Mouse (Mus musculus): ENCODE data around the gene Rnf227. TPM values are rescaled to one million over a fixed set of nuclear protein-coding genes. Genes with fewer than 3 reads are reported as not detected.
"Not testable (repeated sequence)": the region's sequence is repeated elsewhere in the genome, so short reads cannot be mapped to it uniquely, and the experiment has no call there.

Gene Rnf227
- polyA plus RNA-seq (2015; fragmentation: Nextera tagmentation; extraction: Ambion mirVana), result 72.6 and 78.8 TPM in 2 replicates

DNA sequence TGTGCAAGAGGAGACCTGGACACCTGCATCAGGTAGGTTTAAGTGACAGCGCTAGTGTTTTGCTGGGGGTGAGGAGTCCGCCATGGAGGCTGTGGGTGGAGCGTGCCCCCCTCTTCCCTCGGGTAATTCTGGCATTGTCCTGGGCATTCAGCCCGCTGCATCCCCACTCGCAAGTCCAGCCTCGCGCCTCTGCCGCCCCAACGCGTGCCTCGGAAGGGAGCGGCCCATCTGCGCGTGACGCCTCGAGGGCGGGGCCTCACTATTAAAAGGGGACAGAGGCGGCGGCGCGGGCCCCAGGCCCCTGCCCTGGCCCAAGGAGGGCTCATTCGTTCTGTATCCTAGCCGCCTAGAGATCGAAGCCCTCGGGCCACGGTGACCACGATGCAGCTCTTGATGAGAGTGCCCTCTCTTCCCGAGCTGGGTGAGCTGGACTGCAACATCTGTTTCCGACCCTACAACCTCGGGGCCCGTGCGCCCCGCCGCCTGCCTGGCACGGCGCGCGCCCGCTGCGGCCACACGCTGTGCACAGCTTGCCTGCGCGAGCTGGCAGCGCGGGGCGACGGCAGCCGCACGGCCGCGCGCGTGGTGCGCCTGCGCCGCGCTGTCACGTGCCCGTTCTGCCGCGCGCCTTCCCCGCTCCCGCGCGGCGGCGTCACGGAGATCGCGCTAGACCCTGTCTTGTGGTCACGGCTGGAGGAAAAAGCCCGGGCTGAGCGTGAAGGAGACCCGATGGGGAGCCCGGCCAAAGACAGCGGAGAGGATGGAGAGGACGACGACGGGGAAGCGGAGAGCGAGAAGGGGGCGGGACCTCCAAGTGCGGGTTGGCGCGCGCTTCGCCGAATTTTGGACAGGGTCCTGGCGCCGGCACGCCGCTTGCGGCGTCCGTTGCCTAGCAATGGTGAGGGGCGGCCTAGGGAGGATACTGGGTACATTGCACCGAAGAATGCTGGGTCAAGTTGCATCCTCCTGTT, at the start of gene Rnf227:
Rnf227 (plus strand) TSS at position 301 of the 971 bp plus-strand sequence.
- Histone ChIP-seq H3K27ac (peak within 1 kb of the TSS; percentile 87), H3K4me1 (peaks cover 22% of the 10 kb centered on the region), H3K9ac (peak within 1 kb of the TSS; percentile 73), H3K4me3 (peak within 1 kb of the TSS; percentile 54), H3K9me3 (replicated peaks) (no peaks in the 10 kb centered on the region), H3K4me2 (peak within 1 kb of the TSS; percentile 70), H3K27me3 (peaks cover 5% of the 10 kb centered on the region; the same call in 1 of the 2 replicates), H3K36me3 (ENCODE audit: poor library complexity, severe bottlenecking) (peaks cover 30% of the 10 kb centered on the region)
- WGBS, result under 1% methylated on average over 99 of the region's 99 CpGs
- peak; percentile 88 for ATAC-seq

DNA sequence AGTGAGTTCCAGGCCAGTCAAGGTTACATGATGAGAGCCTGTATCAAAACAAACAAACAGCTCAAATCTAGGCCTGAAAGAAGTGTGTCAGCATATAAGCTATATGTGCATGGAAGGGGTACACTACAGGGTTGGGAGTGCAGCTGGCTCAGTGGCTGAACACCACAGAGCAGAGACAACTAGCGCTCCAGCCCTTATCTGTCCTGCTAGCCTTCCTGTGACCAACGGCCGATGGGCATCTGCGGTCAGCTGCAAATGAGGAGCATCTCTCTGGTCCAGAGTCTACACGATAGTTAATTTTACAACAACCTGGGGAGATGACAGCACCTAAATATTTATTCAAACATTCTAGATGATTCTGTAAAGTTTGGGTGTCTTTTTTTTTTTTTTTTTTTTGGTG, 49.1 kb upstream of the Rnf227 start:
- 94% methylated on average over 5 of the region's 5 CpGs for WGBS

DNA sequence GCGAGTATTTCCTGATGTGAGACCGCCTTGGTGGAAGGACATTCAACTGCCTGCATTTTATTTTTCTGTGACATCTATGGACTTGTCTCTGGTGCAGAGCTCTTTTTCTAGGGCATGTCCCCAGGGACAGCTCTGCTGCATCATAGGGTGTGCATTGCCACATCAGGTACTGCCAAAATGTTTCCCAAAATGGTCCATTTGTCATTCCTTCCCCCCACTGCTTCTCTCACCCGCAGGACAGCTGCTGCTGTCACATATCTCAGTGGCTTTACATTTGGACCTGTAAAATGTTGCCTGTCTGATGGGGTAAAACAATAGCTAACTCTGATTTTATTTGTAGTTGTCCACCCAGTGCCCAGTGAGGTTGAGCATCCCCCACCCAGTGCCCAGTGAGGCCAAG, 45.0 kb upstream of the Rnf227 start:
- no peak overlapping the region for H3K9ac ChIP-seq
- no peak overlapping the region for H3K27ac ChIP-seq
- H3K27me3 ChIP-seq, result no peaks in the 10 kb centered on the region
- 89% methylated on average over 3 of the region's 3 CpGs for WGBS
- no peak for ATAC-seq
- no peak overlapping the region for H3K4me2 ChIP-seq
- H3K4me3 ChIP-seq, result no peak overlapping the region
- H3K9me3 ChIP-seq (replicated peaks), result no peaks in the 10 kb centered on the region
- peaks cover 31% of the 10 kb centered on the region for H3K36me3 ChIP-seq (ENCODE audit: poor library complexity, severe bottlenecking)
- H3K4me1 ChIP-seq, result no peaks in the 10 kb centered on the region

More for the DNA sequence above, 49.1 kb upstream of the Rnf227 start:
- Histone ChIP-seq H3K9me3 (replicated peaks) (no peaks in the 10 kb centered on the region), H3K4me3 (no peak overlapping the region), H3K4me1 (no peaks in the 10 kb centered on the region), H3K27ac (no peak overlapping the region), H3K9ac (no peak overlapping the region), H3K4me2 (no peak overlapping the region), H3K27me3 (no peaks in the 10 kb centered on the region), H3K36me3 (ENCODE audit: poor library complexity, severe bottlenecking) (no peaks in the 10 kb centered on the region)
- no peak for ATAC-seq

DNA sequence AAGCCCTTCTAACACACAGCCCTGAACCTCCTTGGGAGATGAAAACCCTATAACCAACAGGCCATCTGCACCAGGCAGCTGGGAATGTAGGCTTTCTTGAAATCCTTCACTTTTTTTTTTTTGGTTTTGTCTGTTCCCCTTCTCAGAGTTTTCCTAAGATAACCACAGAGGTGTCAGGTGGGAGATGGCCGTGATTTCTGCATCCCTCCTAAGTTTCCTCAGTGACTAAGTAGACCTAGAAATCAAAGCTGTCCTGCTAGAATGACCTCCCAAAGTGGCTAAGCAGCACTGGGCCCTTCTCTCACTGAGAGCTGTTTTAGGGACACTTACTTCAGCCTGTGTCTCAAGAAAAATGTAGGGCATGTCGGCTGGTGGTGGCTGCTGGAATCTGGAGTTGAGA, 42.5 kb upstream of the Rnf227 start:
- Histone ChIP-seq H3K4me1 (no peaks in the 10 kb centered on the region), H3K9ac (no peak overlapping the region), H3K36me3 (ENCODE audit: poor library complexity, severe bottlenecking) (peaks cover 54% of the 10 kb centered on the region), H3K4me2 (no peak overlapping the region), H3K27ac (no peak overlapping the region), H3K9me3 (replicated peaks) (no peaks in the 10 kb centered on the region), H3K27me3 (no peaks in the 10 kb centered on the region), H3K4me3 (no peak overlapping the region)
- no peak for ATAC-seq
- WGBS, result 95% methylated on average over 2 of the region's 2 CpGs

DNA sequence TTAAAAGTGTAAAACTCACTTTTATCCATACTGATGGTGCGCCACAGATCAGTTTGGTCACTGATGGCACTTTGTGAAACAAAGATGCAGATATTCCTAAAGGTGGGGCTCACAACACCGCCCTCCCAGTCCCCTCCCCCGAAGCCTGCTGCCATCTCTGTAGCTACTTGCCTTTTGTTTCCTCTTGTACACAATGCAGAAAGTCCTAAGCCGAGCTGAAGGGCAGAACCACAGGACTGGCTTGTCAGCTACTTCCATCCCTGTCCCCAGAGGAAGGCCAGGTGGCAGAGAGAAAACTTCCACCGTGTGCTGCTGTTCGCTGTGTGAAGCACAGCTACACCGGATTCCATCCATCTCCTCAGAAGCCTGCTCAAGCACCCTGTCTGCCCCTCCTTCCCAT, 42.0 kb upstream of the Rnf227 start:
- no peaks in the 10 kb centered on the region for H3K9me3 ChIP-seq (replicated peaks)
- no peak for ATAC-seq
- no peak overlapping the region for H3K4me2 ChIP-seq
- no peaks in the 10 kb centered on the region for H3K27me3 ChIP-seq
- H3K9ac ChIP-seq, result peak overlapping the region; percentile 0; the same call in 1 of the 2 replicates
- 62% methylated on average over 7 of the region's 7 CpGs for WGBS
- no peak overlapping the region for H3K4me3 ChIP-seq
- H3K27ac ChIP-seq, result no peak overlapping the region
- no peaks in the 10 kb centered on the region for H3K4me1 ChIP-seq
- peaks cover 58% of the 10 kb centered on the region for H3K36me3 ChIP-seq (ENCODE audit: poor library complexity, severe bottlenecking)

DNA sequence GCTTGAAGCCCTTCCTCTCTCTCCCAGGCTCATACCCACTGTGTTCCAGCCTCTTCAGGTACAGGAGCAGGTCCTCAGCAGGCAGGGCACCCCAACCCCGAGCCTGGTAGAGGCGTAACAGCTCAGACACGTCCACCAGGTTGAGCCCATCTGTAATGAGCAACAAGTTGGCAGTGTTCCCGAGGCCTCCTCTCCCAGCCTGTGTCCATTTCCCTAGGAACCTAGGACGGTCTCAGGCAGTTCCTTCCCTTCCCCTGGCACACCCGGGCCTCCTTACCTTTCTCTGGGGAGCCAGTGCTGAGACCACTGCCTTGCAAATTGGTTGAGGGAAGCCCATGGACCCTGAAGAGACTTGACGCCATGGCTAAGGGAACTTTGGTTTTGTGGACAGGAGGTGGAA, 37.4 kb upstream of the Rnf227 start:
- no peaks in the 10 kb centered on the region for H3K4me1 ChIP-seq

DNA sequence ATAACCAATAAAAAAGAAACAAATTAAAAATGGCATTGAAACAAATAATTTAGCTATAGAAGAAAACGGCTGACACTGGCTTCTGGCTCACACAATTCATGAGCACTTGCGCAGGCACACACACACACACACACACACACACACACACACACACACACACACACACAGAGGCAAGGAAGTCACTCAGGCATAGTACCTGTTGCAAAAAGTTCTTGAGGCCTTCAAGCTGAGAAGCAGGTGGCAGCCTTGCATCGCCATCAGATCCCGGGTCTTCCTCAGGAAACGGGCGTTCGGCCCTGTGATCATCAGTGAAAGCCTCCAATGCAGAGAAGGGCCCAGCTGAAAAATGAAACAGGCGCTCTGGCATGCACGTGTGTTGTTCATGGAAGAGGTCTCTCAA, 35.0 kb upstream of the Rnf227 start:
- H3K9ac ChIP-seq, result no peak overlapping the region
- H3K36me3 ChIP-seq (ENCODE audit: poor library complexity, severe bottlenecking), result peaks cover 92% of the 10 kb centered on the region
- no peak for ATAC-seq
- H3K9me3 ChIP-seq (replicated peaks), result no peaks in the 10 kb centered on the region
- no peak overlapping the region for H3K4me3 ChIP-seq
- no peaks in the 10 kb centered on the region for H3K27me3 ChIP-seq
- H3K4me2 ChIP-seq, result no peak overlapping the region
- 91% methylated on average over 9 of the region's 9 CpGs for WGBS
- H3K4me1 ChIP-seq, result no peaks in the 10 kb centered on the region
- H3K27ac ChIP-seq, result no peak overlapping the region

More for the DNA sequence above, 37.4 kb upstream of the Rnf227 start:
- WGBS, result 78% methylated on average over 7 of the region's 7 CpGs
- Histone ChIP-seq H3K27me3 (no peaks in the 10 kb centered on the region), H3K9ac (no peak overlapping the region), H3K4me2 (no peak overlapping the region), H3K27ac (no peak overlapping the region), H3K4me3 (no peak overlapping the region), H3K36me3 (ENCODE audit: poor library complexity, severe bottlenecking) (peaks cover 94% of the 10 kb centered on the region), H3K9me3 (replicated peaks) (no peaks in the 10 kb centered on the region)
- no peak for ATAC-seq

DNA sequence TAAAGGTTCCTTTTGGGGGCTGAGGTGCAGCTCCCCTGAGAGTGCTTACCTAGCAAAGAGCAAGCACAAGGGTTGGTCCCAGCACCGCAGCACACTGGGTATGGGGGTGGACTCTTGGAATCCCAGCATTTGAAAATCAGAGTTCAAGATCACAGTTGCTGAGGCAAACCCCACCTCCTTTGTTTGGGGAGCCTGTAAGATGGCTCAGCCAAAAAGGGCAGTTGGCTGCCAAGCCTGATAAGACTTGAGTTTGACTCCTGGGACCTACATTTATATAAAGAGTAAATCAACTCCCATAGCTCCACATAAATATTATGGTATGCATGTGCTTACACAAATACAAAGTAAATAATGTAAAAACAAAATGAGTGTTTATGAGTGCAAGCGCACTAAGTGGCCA, 34.2 kb upstream of the Rnf227 start:
- Histone ChIP-seq H3K9ac (no peak overlapping the region), H3K9me3 (replicated peaks) (no peaks in the 10 kb centered on the region), H3K36me3 (ENCODE audit: poor library complexity, severe bottlenecking) (peaks cover 94% of the 10 kb centered on the region), H3K27me3 (no peaks in the 10 kb centered on the region), H3K4me3 (no peak overlapping the region), H3K4me1 (no peaks in the 10 kb centered on the region), H3K27ac (no peak overlapping the region), H3K4me2 (no peak overlapping the region)
- ATAC-seq, result no peak
- 99% methylated on average over 2 of the region's 2 CpGs for WGBS

DNA sequence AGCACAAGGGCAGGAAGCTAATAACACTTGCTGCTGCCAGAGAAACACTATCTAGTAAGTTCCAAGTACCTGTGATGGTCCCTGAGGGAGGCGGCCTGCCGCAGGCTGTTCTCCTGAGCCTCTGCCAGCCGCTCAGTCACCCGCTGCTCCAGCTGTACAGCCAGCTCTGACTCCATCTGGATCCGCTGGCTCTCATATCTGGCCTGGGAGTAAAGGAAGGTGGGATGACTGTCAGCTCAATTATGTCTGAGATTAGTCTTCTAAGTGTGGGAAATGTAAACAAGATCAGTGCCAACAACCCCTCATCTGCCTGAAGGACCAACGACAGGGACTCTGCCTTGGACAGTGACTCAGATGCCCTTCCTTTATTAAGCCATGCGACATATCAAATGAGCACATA, 29.0 kb upstream of the Rnf227 start:
- Histone ChIP-seq H3K4me2 (no peak overlapping the region), H3K4me3 (no peak overlapping the region), H3K9me3 (replicated peaks) (no peaks in the 10 kb centered on the region), H3K27ac (no peak overlapping the region), H3K4me1 (no peaks in the 10 kb centered on the region), H3K9ac (peak overlapping the region; percentile 37; the same call in 1 of the 2 replicates), H3K36me3 (ENCODE audit: poor library complexity, severe bottlenecking) (peaks cover 91% of the 10 kb centered on the region), H3K27me3 (no peaks in the 10 kb centered on the region)
- ATAC-seq, result no peak
- WGBS, result 86% methylated on average over 7 of the region's 7 CpGs

DNA sequence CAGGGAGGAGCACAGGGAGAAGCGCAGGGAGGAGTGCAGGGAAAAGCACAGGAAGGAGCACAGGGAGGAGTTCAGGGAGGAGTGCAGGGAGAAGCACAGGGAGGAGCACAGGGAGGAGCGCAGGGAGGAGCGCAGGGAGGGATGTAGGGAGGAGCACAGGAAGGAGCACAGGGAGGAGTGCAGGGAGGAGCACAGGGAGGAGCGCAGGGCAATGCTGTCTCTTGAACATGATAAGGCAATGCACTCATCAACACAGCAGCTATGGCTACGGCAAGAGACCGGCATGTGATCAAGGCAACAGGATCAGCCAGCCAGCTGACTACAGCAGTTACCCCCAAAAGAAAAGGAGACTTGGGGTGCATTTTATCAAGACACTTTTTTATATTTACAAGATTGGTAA, 23.9 kb upstream of the Rnf227 start:
- ATAC-seq, result no peak
- Histone ChIP-seq H3K9me3 (replicated peaks) (no peaks in the 10 kb centered on the region), H3K27me3 (no peaks in the 10 kb centered on the region), H3K36me3 (ENCODE audit: poor library complexity, severe bottlenecking) (peaks cover 90% of the 10 kb centered on the region), H3K4me2 (no peak overlapping the region), H3K4me1 (peaks cover 8% of the 10 kb centered on the region), H3K4me3 (no peak overlapping the region), H3K27ac (no peak overlapping the region), H3K9ac (no peak overlapping the region)
- 97% methylated on average over 6 of the region's 6 CpGs for WGBS

DNA sequence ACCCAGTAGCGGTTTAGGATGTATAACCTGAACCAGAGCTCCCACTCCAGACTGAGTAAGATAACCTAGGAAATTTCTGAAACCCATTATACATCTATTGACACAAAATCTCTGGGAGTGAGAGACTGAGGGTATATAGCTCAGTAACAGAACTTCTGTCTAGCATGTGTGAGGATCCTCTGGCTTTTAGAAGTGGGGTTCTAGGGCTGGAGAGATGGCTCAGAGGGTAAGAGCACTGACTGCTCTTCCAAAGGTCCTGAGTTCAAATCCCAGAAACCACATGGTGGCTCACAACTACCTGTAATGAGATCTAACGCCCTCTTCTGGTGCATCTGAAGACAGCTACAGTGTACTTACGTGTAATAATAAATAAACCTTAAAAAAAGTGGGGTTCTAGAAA, 22.3 kb upstream of the Rnf227 start:
- not testable (repeated sequence) for H3K9me3 ChIP-seq (replicated peaks); H3K9ac ChIP-seq; H3K4me3 ChIP-seq; ATAC-seq; H3K27me3 ChIP-seq; H3K27ac ChIP-seq; H3K4me2 ChIP-seq
- H3K36me3 ChIP-seq (ENCODE audit: poor library complexity, severe bottlenecking), result peaks cover 76% of the 10 kb centered on the region
- peaks cover 24% of the 10 kb centered on the region for H3K4me1 ChIP-seq
- WGBS, result 94% methylated on average over 3 of the region's 3 CpGs

DNA sequence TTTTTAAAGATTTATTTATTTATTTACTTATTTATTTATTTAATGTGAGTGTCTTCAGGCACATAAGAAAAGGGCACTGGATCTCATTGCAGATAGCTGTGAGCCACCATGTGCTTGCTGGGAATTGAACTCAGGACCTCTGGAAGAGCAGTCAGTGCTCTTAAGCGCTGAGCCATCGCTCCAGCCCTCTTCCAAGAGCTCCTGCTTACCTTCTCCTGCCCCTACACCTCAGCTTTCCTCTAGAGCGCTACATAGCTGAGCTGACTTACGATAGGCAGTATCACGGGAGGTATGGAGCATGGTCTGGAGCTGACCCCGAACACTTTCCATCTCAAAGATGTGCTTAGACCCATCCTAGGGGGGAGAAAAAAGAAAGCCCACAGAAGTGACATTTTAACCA, 18.7 kb upstream of the Rnf227 start:
- WGBS, result 91% methylated on average over 6 of the region's 6 CpGs
- H3K27ac ChIP-seq, result no peak overlapping the region
- H3K4me3 ChIP-seq, result peak overlapping the region; percentile 52
- peaks cover under 1% of the 10 kb centered on the region; the same call in 1 of the 2 replicates for H3K27me3 ChIP-seq
- H3K4me2 ChIP-seq, result peak overlapping the region; percentile 79
- no peak for ATAC-seq
- peak overlapping the region; percentile 84; the same call in 1 of the 2 replicates for H3K9ac ChIP-seq
- peaks cover 44% of the 10 kb centered on the region for H3K36me3 ChIP-seq (ENCODE audit: poor library complexity, severe bottlenecking)
- H3K9me3 ChIP-seq (replicated peaks), result no peaks in the 10 kb centered on the region
- peaks cover 49% of the 10 kb centered on the region for H3K4me1 ChIP-seq
